Mouse (Mus musculus): ENCODE results near the gene Snx10. TPM values are rescaled to one million over a fixed set of nuclear protein-coding genes. Genes with fewer than 3 reads are reported as not detected.
A peak's percentile ranks its signal among the peaks of the same experiment; 100 is the strongest.

The Snx10 gene
- polyA plus RNA-seq, 1 experiment from 2014 or later = 55.2 TPM

GRCm38 (mm10) chr6:51523310-51523709 is 391 bp upstream of the Snx10 start:
- peak overlapping the region; percentile 72 for H3K4me3 ChIP-seq (replicated peaks; ENCODE audit: low read depth, low read length)
- no peaks in the 10 kb centered on the region for H3K27me3 ChIP-seq (ENCODE audit: control insufficient read depth, insufficient read depth, low read length)
- no peaks in the 10 kb centered on the region for H3K9me3 ChIP-seq (ENCODE audit: control insufficient read depth, low read length)
- peaks cover 12% of the 10 kb centered on the region; the same call in 1 of the 2 replicates for H3K4me1 ChIP-seq (ENCODE audit: control insufficient read depth, insufficient read depth, low read length)
- peak overlapping the region; percentile 71 for H3K9ac ChIP-seq (replicated peaks; ENCODE audit: low read length)
- no peak for DNase-seq
- no peak overlapping the region for H3K27ac ChIP-seq (replicated peaks; ENCODE audit: low read depth, low read length)
- H3K36me3 ChIP-seq (ENCODE audit: control insufficient read depth, insufficient read depth, low read length) = no peaks in the 10 kb centered on the region
- H3K4me2 ChIP-seq (ENCODE audit: low read length) = peak overlapping the region; percentile 70
- no peak for ATAC-seq (ENCODE audit: low FRiP score, low TSS enrichment)
- WGBS = 28% methylated on average over 5 of the region's 5 CpGs

GRCm38 (mm10) chr6:51524321-51524931 is 725 bp downstream of the Snx10 start:
- H3K27ac ChIP-seq (replicated peaks; ENCODE audit: low read depth, low read length) = peak overlapping the region; percentile 77
- H3K36me3 ChIP-seq (ENCODE audit: control insufficient read depth, insufficient read depth, low read length) = no peaks in the 10 kb centered on the region
- peak overlapping the region; percentile 71 for H3K9ac ChIP-seq (replicated peaks; ENCODE audit: low read length)
- peak overlapping the region; percentile 70 for H3K4me2 ChIP-seq (ENCODE audit: low read length)
- WGBS = 1% methylated on average over 21 of the region's 21 CpGs
- no peaks in the 10 kb centered on the region for H3K27me3 ChIP-seq (ENCODE audit: control insufficient read depth, insufficient read depth, low read length)
- H3K4me3 ChIP-seq (replicated peaks; ENCODE audit: low read depth, low read length) = peak overlapping the region; percentile 72
- ATAC-seq (ENCODE audit: low FRiP score, low TSS enrichment) (peak; percentile 81), DNase-seq (peak; percentile 79)
- H3K9me3 ChIP-seq (ENCODE audit: control insufficient read depth, low read length) = no peaks in the 10 kb centered on the region
- peaks cover 15% of the 10 kb centered on the region; the same call in 1 of the 2 replicates for H3K4me1 ChIP-seq (ENCODE audit: control insufficient read depth, insufficient read depth, low read length)

DNA sequence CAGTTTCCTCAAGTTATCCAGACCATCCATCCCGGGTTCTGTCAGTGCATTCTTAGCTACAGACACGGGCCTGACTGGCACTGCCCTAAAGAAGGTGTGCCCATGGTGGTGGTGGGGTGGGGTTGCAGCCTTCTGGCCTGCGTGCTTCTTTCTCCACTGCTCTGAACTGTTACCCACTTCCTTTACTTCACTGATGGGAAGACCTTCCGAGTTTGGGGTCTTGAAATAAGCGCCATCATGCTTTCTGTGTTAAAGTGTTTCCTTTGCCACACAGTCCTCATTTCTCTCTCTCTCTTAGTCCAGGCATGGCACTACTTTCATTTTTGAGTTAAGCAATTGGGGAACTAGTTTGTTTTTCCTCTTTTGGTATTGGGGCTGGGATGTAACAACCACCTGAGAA is 1.3 kb downstream of the Snx10 start:
- WGBS = 44% methylated on average over 5 of the region's 5 CpGs
- no peak overlapping the region for H3K27ac ChIP-seq (replicated peaks; ENCODE audit: low read depth, low read length)

DNA sequence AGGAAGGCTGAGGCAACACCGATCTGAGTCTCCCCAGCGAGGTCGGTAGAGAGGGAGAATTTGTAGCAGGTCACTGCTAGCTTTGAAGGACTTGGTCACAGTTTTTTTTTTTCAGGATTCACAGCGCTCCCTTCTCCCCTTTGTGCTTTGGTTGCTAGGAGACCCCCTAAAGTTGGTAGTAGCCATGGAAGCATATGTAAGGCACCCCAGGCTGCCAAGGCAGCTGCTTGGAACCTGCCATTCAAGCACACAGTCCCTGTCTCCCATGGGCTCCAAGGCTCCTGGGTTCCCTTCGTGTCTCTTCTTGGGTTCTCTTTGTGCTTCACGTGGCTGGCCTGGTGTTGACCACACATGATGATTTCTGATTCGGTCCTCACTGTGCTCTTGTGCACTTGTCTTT is 5.8 kb downstream of the Snx10 start:
- Histone ChIP-seq H3K27me3 (ENCODE audit: control insufficient read depth, insufficient read depth, low read length) (no peaks in the 10 kb centered on the region), H3K4me3 (replicated peaks; ENCODE audit: low read depth, low read length) (no peak overlapping the region), H3K9ac (replicated peaks; ENCODE audit: low read length) (no peak overlapping the region), H3K36me3 (ENCODE audit: control insufficient read depth, insufficient read depth, low read length) (no peaks in the 10 kb centered on the region), H3K9me3 (ENCODE audit: control insufficient read depth, low read length) (no peaks in the 10 kb centered on the region), H3K27ac (replicated peaks; ENCODE audit: low read depth, low read length) (0 out of 2 replicates have a peak overlapping the region, but pooled peaks have one; percentile 5), H3K4me1 (ENCODE audit: control insufficient read depth, insufficient read depth, low read length) (peaks cover 15% of the 10 kb centered on the region; the same call in 1 of the 2 replicates), H3K4me2 (ENCODE audit: low read length) (no peak overlapping the region)
- WGBS = 18% methylated on average over 7 of the region's 7 CpGs
- ATAC-seq (ENCODE audit: low FRiP score, low TSS enrichment) (no peak), DNase-seq (peak; percentile 51)

More for the DNA sequence above, 1.3 kb downstream of the Snx10 start:
- no peaks in the 10 kb centered on the region for H3K36me3 ChIP-seq (ENCODE audit: control insufficient read depth, insufficient read depth, low read length)
- no peaks in the 10 kb centered on the region for H3K27me3 ChIP-seq (ENCODE audit: control insufficient read depth, insufficient read depth, low read length)
- H3K4me3 ChIP-seq (replicated peaks; ENCODE audit: low read depth, low read length) = peak overlapping the region; percentile 72
- ATAC-seq (ENCODE audit: low FRiP score, low TSS enrichment) = peak; percentile 37; the same call in 1 of the 2 replicates
- H3K9ac ChIP-seq (replicated peaks; ENCODE audit: low read length) = peak overlapping the region; percentile 71; the same call in 1 of the 2 replicates
- peak overlapping the region; percentile 70 for H3K4me2 ChIP-seq (ENCODE audit: low read length)
- H3K9me3 ChIP-seq (ENCODE audit: control insufficient read depth, low read length) = no peaks in the 10 kb centered on the region
- H3K4me1 ChIP-seq (ENCODE audit: control insufficient read depth, insufficient read depth, low read length) = peaks cover 15% of the 10 kb centered on the region; the same call in 1 of the 2 replicates
- no peak for DNase-seq

DNA sequence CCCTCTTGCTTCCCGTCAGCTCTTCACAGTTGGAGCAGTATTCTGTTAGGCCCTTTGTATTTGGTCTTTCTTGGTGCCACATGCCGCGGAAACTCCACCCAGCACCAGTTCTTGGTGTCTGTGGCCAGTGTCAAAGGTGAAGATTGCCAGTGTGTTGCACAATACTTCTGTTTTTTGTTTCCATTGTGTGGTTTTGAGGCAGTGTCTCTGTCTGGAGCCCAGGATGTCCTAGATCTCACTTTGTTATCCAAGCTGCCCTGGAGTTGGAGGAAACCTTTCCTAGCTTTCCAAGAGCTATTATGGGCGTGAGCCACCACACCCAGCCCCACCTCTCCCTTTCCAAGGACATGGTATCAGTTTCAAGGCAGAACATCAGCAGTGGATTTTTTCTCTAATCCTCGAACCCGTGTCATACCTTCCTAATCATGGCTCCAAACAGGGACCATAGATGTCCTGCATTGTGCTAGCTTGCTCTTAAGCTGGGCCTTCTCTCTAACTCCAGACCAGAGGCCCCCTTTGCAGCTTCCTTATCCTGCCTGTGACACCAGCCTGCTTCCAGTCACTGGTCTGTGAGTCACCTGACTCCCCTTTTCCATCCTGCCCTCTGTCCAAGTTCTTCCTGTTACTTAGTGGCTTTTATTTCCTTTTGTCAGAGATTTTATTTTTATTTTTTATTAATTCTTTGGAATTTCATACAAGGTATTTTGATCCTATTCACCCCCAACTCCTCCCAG is 9.9 kb downstream of the Snx10 start:
- Histone ChIP-seq H3K4me1 (ENCODE audit: control insufficient read depth, insufficient read depth, low read length) (peaks cover 3% of the 10 kb centered on the region; the same call in 1 of the 2 replicates), H3K27ac (replicated peaks; ENCODE audit: low read depth, low read length) (no peak overlapping the region), H3K9ac (replicated peaks; ENCODE audit: low read length) (no peak overlapping the region), H3K4me3 (replicated peaks; ENCODE audit: low read depth, low read length) (no peak overlapping the region), H3K4me2 (ENCODE audit: low read length) (no peak overlapping the region), H3K9me3 (ENCODE audit: control insufficient read depth, low read length) (no peaks in the 10 kb centered on the region), H3K27me3 (ENCODE audit: control insufficient read depth, insufficient read depth, low read length) (no peaks in the 10 kb centered on the region), H3K36me3 (ENCODE audit: control insufficient read depth, insufficient read depth, low read length) (0 out of 2 replicates have a peak, but pooled peaks cover 3% of the 10 kb centered on the region)
- 81% methylated on average over 6 of the region's 6 CpGs for WGBS
- DNase-seq = no peak
- no peak for ATAC-seq (ENCODE audit: low FRiP score, low TSS enrichment)

DNA sequence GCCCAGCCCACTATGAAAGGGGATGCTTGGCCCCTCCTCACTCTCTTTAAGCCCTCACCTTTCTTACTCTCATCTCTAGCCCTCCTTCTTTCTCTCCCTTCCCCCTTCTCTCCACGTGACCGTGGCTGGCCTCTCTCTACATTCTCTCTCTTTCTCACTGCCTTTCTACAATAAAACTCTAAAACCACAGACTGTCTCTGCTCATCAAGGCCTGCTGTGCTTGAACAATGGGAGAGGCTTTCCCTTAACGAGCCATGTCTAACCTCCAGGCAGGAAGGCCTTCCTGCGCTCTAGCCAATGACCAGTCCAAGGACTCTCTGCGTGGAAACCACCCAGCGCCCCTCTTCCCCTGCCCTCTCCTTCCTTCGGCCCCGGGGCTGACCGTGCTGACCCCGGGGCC is 11.9 kb downstream of the Snx10 start:
- Histone ChIP-seq H3K4me1 (ENCODE audit: control insufficient read depth, insufficient read depth, low read length) (no peaks in the 10 kb centered on the region), H3K9me3 (ENCODE audit: control insufficient read depth, low read length) (no peaks in the 10 kb centered on the region), H3K36me3 (ENCODE audit: control insufficient read depth, insufficient read depth, low read length) (0 out of 2 replicates have a peak, but pooled peaks cover 3% of the 10 kb centered on the region), H3K4me3 (replicated peaks; ENCODE audit: low read depth, low read length) (no peak overlapping the region), H3K4me2 (ENCODE audit: low read length) (no peak overlapping the region), H3K9ac (replicated peaks; ENCODE audit: low read length) (no peak overlapping the region), H3K27ac (replicated peaks; ENCODE audit: low read depth, low read length) (no peak overlapping the region), H3K27me3 (ENCODE audit: control insufficient read depth, insufficient read depth, low read length) (no peaks in the 10 kb centered on the region)
- WGBS = 76% methylated on average over 10 of the region's 10 CpGs
- DNase-seq (no peak), ATAC-seq (ENCODE audit: low FRiP score, low TSS enrichment) (no peak)

- H3K4me3 ChIP-seq (replicated peaks; ENCODE audit: low read depth, low read length) = no peak overlapping the region
- H3K9ac ChIP-seq (replicated peaks; ENCODE audit: low read length) = no peak overlapping the region
- ATAC-seq (ENCODE audit: low FRiP score, low TSS enrichment) (no peak), DNase-seq (no peak)
- no peak overlapping the region for H3K4me2 ChIP-seq (ENCODE audit: low read length)
- H3K4me1 ChIP-seq (ENCODE audit: control insufficient read depth, insufficient read depth, low read length) = no peaks in the 10 kb centered on the region
- no peaks in the 10 kb centered on the region for H3K27me3 ChIP-seq (ENCODE audit: control insufficient read depth, insufficient read depth, low read length)
- WGBS = 93% methylated on average over 6 of the region's 6 CpGs
- H3K9me3 ChIP-seq (ENCODE audit: control insufficient read depth, low read length) = no peaks in the 10 kb centered on the region
- 0 out of 2 replicates have a peak, but pooled peaks cover 3% of the 10 kb centered on the region for H3K36me3 ChIP-seq (ENCODE audit: control insufficient read depth, insufficient read depth, low read length)
- H3K27ac ChIP-seq (replicated peaks; ENCODE audit: low read depth, low read length) = no peak overlapping the region
Measured at GRCm38 (mm10) chr6:51540525-51540924, 16.8 kb downstream of the Snx10 start.

GRCm38 (mm10) chr6:51541422-51541821 is 17.7 kb downstream of the Snx10 start:
- Histone ChIP-seq H3K4me3 (replicated peaks; ENCODE audit: low read depth, low read length) (no peak overlapping the region), H3K9me3 (ENCODE audit: control insufficient read depth, low read length) (no peaks in the 10 kb centered on the region), H3K27me3 (ENCODE audit: control insufficient read depth, insufficient read depth, low read length) (no peaks in the 10 kb centered on the region), H3K4me1 (ENCODE audit: control insufficient read depth, insufficient read depth, low read length) (no peaks in the 10 kb centered on the region), H3K27ac (replicated peaks; ENCODE audit: low read depth, low read length) (no peak overlapping the region), H3K9ac (replicated peaks; ENCODE audit: low read length) (no peak overlapping the region), H3K4me2 (ENCODE audit: low read length) (no peak overlapping the region), H3K36me3 (ENCODE audit: control insufficient read depth, insufficient read depth, low read length) (0 out of 2 replicates have a peak, but pooled peaks cover 1% of the 10 kb centered on the region)
- no peak for DNase-seq
- ATAC-seq (ENCODE audit: low FRiP score, low TSS enrichment) = no peak
- 92% methylated on average over 7 of the region's 7 CpGs for WGBS
